Mouse (Mus musculus): ENCODE results near the gene Il6ra. TPM values are rescaled to one million over a fixed set of nuclear protein-coding genes. Genes with fewer than 3 reads are reported as not detected.

The Il6ra gene
- total and polyA plus RNA-seq, 2 experiments from 2014 or later, result 1.1 to 2.0 TPM

DNA sequence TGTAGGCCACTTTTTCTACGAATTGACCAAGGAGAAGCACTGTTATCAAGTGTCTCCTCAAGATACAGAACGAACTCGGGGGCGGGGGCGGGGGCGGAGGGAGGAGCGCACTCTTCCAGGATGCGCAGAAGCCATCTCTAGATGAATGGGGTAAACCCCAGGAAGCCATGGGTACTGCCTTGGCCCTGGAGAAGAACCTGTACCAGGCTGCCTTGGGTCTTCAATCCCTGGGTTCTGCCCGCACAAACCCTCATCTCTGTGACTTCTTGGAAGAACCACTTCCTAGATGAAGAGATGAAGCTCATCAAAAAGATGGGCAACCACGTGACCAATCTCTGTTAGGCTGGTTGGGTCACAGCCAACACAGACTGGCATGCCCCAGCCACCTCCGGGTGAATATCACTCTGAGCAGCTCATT lies 91.9 kb downstream of the Il6ra start:
- Histone ChIP-seq H3K4me3 (ENCODE audit: low read depth, low read length) (no peak overlapping the region), H3K4me1 (ENCODE audit: control insufficient read depth, insufficient read depth) (no peaks in the 10 kb centered on the region), H3K36me3 (replicated peaks; ENCODE audit: control insufficient read depth, insufficient read depth, low read length) (no peaks in the 10 kb centered on the region), H3K27me3 (ENCODE audit: control insufficient read depth, insufficient read depth, low read length) (no peaks in the 10 kb centered on the region), H3K27ac (ENCODE audit: low read depth) (no peak overlapping the region), H3K9me3 (replicated peaks; ENCODE audit: control insufficient read depth, low read length) (no peaks in the 10 kb centered on the region), H3K9ac (replicated peaks; ENCODE audit: low read depth, low read length) (no peak overlapping the region), H3K4me2 (ENCODE audit: low read depth, low read length) (no peak overlapping the region)
- 75% methylated on average over 11 of the region's 11 CpGs for WGBS
- ATAC-seq (ENCODE audit: insufficient read depth, low read depth) (no peak), DNase-seq (ENCODE audit: low spot score) (no peak)
- TF ChIP-seq CTCF (IDR thresholded peaks at IDR 0.05; ENCODE audit: low read depth), result no peak
- TF ChIP-seq EP300 (IDR thresholded peaks at IDR 0.05; ENCODE audit: low read depth), result no peak

DNA sequence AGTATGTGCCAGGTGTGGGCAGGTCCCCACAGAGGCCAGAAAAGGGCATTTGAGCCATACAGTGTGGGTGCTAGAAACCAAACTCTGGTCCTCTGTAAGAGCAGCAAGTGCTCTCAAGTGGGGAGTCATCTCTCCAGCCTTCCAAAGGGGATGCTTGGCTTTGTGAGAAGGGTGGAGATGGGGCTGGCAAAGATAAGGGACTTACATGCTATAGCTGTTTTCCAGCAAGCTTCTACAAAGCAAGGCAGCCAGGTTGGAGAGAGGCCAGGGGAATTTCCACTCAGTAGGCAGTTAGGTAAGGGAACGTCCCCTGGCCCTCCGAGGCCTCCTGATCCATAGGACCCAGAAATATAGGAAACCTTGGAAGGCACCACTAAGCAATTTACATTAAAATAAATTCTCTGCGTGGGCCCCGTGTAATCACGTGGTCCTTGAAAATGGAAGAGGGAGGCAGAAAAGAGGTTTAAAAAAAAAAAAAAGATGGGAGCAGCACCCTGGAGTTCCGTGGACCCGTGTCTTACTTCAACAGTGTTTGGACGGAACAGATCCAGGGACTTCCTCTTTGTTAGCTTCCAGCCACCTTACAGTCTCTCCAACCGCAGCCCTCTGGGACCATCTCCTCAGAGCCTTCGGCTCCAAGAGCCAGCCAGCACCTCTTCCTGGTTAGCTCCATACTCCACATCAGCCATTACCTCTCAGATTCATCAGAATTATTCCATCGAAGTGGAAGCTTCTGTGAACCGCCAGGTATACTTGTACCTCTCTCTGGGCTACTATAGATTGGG lies 92.5 kb downstream of the Il6ra start:
- 74% methylated on average over 12 of the region's 12 CpGs for WGBS
- Histone ChIP-seq H3K4me2 (ENCODE audit: low read depth, low read length) (no peak overlapping the region), H3K27me3 (ENCODE audit: control insufficient read depth, insufficient read depth, low read length) (no peaks in the 10 kb centered on the region), H3K9me3 (replicated peaks; ENCODE audit: control insufficient read depth, low read length) (no peaks in the 10 kb centered on the region), H3K4me1 (ENCODE audit: control insufficient read depth, insufficient read depth) (no peaks in the 10 kb centered on the region), H3K27ac (ENCODE audit: low read depth) (no peak overlapping the region), H3K4me3 (ENCODE audit: low read depth, low read length) (no peak overlapping the region), H3K36me3 (replicated peaks; ENCODE audit: control insufficient read depth, insufficient read depth, low read length) (no peaks in the 10 kb centered on the region), H3K9ac (replicated peaks; ENCODE audit: low read depth, low read length) (no peak overlapping the region)
- TF ChIP-seq CTCF (IDR thresholded peaks at IDR 0.05; ENCODE audit: low read depth), result no peak
- TF ChIP-seq EP300 (IDR thresholded peaks at IDR 0.05; ENCODE audit: low read depth), result no peak
- ATAC-seq (ENCODE audit: insufficient read depth, low read depth) (no peak), DNase-seq (ENCODE audit: low spot score) (no peak)

DNA sequence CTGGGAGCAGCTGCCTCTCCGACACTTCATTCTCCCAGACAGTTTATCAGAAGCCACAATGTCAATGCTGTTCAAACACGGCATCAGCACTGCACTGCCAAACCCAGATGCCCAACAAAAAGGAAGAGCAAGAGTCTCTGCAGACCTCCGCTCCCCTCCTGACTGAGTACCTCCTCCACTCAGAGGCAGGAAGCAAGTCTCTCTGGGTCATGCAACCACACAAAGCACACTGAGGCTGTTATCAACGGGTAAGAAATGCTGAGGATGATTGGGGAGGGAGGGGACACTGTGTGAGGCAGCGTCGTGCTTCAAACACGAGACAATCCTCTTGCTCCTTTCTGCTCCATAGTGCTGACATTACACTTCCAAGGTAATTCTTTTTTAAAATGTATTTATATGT lies 93.1 kb downstream of the Il6ra start:
- DNase-seq (ENCODE audit: low spot score), result no peak
- H3K36me3 ChIP-seq (replicated peaks; ENCODE audit: control insufficient read depth, insufficient read depth, low read length), result no peaks in the 10 kb centered on the region

GRCm38 (mm10) chr3:89818605-89819004 lies 94.4 kb downstream of the Il6ra start:
- H3K36me3 ChIP-seq (replicated peaks; ENCODE audit: control insufficient read depth, insufficient read depth, low read length), result no peaks in the 10 kb centered on the region
- DNase-seq (ENCODE audit: low spot score) (no peak), ATAC-seq (ENCODE audit: insufficient read depth, low read depth) (no peak)
- no peak for TF ChIP-seq CTCF (IDR thresholded peaks at IDR 0.05; ENCODE audit: low read depth)
- TF ChIP-seq EP300 (IDR thresholded peaks at IDR 0.05; ENCODE audit: low read depth), result no peak
- H3K27ac ChIP-seq (ENCODE audit: low read depth), result no peak overlapping the region
- H3K9ac ChIP-seq (replicated peaks; ENCODE audit: low read depth, low read length), result no peak overlapping the region
- 61% methylated on average over 3 of the region's 3 CpGs for WGBS
- no peak overlapping the region for H3K4me2 ChIP-seq (ENCODE audit: low read depth, low read length)
- H3K4me3 ChIP-seq (ENCODE audit: low read depth, low read length), result no peak overlapping the region
- H3K9me3 ChIP-seq (replicated peaks; ENCODE audit: control insufficient read depth, low read length), result no peaks in the 10 kb centered on the region
- H3K4me1 ChIP-seq (ENCODE audit: control insufficient read depth, insufficient read depth), result no peaks in the 10 kb centered on the region
- H3K27me3 ChIP-seq (ENCODE audit: control insufficient read depth, insufficient read depth, low read length), result no peaks in the 10 kb centered on the region

More for the DNA sequence above, 93.1 kb downstream of the Il6ra start:
- no peaks in the 10 kb centered on the region for H3K4me1 ChIP-seq (ENCODE audit: control insufficient read depth, insufficient read depth)
- no peak overlapping the region for H3K4me3 ChIP-seq (ENCODE audit: low read depth, low read length)
- no peaks in the 10 kb centered on the region for H3K9me3 ChIP-seq (replicated peaks; ENCODE audit: control insufficient read depth, low read length)
- no peaks in the 10 kb centered on the region for H3K27me3 ChIP-seq (ENCODE audit: control insufficient read depth, insufficient read depth, low read length)
- no peak overlapping the region for H3K27ac ChIP-seq (ENCODE audit: low read depth)
- TF ChIP-seq CTCF (IDR thresholded peaks at IDR 0.05; ENCODE audit: low read depth) (no peak), EP300 (IDR thresholded peaks at IDR 0.05; ENCODE audit: low read depth) (no peak)
- H3K9ac ChIP-seq (replicated peaks; ENCODE audit: low read depth, low read length), result no peak overlapping the region
- ATAC-seq (ENCODE audit: insufficient read depth, low read depth), result no peak
- WGBS, result 35% methylated on average over 7 of the region's 7 CpGs
- no peak overlapping the region for H3K4me2 ChIP-seq (ENCODE audit: low read depth, low read length)

DNA sequence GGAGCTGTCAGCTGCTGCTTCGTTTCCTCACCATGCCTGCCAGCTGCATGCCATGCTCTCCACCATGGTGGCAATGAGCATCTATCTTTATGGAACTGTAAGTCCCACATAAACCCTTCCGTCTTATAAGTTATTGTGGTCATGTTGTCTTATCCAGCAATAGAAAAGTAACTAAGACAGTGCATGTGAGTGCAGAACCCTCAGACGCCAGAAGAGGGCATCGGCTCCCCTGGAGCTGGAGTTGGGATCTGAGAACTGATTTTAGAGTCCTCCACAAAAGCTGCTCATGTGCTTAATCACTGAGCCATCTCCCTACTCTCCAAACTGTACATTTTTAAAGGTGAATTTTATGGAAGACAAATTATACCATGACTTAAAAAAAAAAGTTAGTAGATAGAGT lies 95.9 kb downstream of the Il6ra start:
- DNase-seq (ENCODE audit: low spot score) (no peak), ATAC-seq (ENCODE audit: insufficient read depth, low read depth) (no peak)
- no peaks in the 10 kb centered on the region for H3K4me1 ChIP-seq (ENCODE audit: control insufficient read depth, insufficient read depth)
- no peaks in the 10 kb centered on the region for H3K27me3 ChIP-seq (ENCODE audit: control insufficient read depth, insufficient read depth, low read length)
- no peak overlapping the region for H3K4me3 ChIP-seq (ENCODE audit: low read depth, low read length)
- no peak overlapping the region for H3K4me2 ChIP-seq (ENCODE audit: low read depth, low read length)
- 53% methylated on average over 4 of the region's 4 CpGs for WGBS
- H3K9me3 ChIP-seq (replicated peaks; ENCODE audit: control insufficient read depth, low read length), result no peaks in the 10 kb centered on the region
- TF ChIP-seq EP300 (IDR thresholded peaks at IDR 0.05; ENCODE audit: low read depth), result no peak
- TF ChIP-seq CTCF (IDR thresholded peaks at IDR 0.05; ENCODE audit: low read depth), result peak; percentile 42
- no peaks in the 10 kb centered on the region for H3K36me3 ChIP-seq (replicated peaks; ENCODE audit: control insufficient read depth, insufficient read depth, low read length)
- H3K27ac ChIP-seq (ENCODE audit: low read depth), result no peak overlapping the region
- H3K9ac ChIP-seq (replicated peaks; ENCODE audit: low read depth, low read length), result no peak overlapping the region

Other genes with a start within 250 kb of the Il6ra start
- gene Adar, start 198.2 kb downstream of the Il6ra start, total RNA-seq (2014; rRNA removed; ENCODE audit: low replicate concordance), result 19.2 and 36.7 TPM in 2 replicates
- 3.8 and 4.4 TPM in 2 replicates for gene Adar, start 198.2 kb downstream of the Il6ra start, polyA plus RNA-seq (2015; fragmentation: Nextera tagmentation; extraction: Ambion mirVana)
- gene Chrnb2, start 148.6 kb downstream of the Il6ra start, total RNA-seq (2014; rRNA removed; ENCODE audit: low replicate concordance), result 0.11 and 0.15 TPM in 2 replicates
- 0.11 and 0.20 TPM in 2 replicates for gene Chrnb2, start 148.6 kb downstream of the Il6ra start, polyA plus RNA-seq (2015; fragmentation: Nextera tagmentation; extraction: Ambion mirVana)
- 36.7 and 80.1 TPM in 2 replicates for gene Ube2q1, start 139.6 kb downstream of the Il6ra start, total RNA-seq (2014; rRNA removed; ENCODE audit: low replicate concordance)
- gene Ube2q1, start 139.6 kb downstream of the Il6ra start, polyA plus RNA-seq (2015; fragmentation: Nextera tagmentation; extraction: Ambion mirVana), result 4.7 and 5.5 TPM in 2 replicates
- gene She, start 81.8 kb downstream of the Il6ra start, total RNA-seq (2014; rRNA removed; ENCODE audit: low replicate concordance), result 11.9 and 14.1 TPM in 2 replicates
- 4.0 and 4.6 TPM in 2 replicates for gene She, start 81.8 kb downstream of the Il6ra start, polyA plus RNA-seq (2015; fragmentation: Nextera tagmentation; extraction: Ambion mirVana)
- gene Atp8b2, start 50.3 kb upstream of the Il6ra start, total RNA-seq (2014; rRNA removed; ENCODE audit: low replicate concordance), result 38.9 and 52.4 TPM in 2 replicates
- gene Atp8b2, start 50.3 kb upstream of the Il6ra start, polyA plus RNA-seq (2015; fragmentation: Nextera tagmentation; extraction: Ambion mirVana), result 4.5 and 5.2 TPM in 2 replicates
- 37.9 and 45.0 TPM in 2 replicates for gene Hax1, start 85.6 kb upstream of the Il6ra start, total RNA-seq (2014; rRNA removed; ENCODE audit: low replicate concordance)
- gene Hax1, start 85.6 kb upstream of the Il6ra start, polyA plus RNA-seq (2015; fragmentation: Nextera tagmentation; extraction: Ambion mirVana), result 64.2 and 70.3 TPM in 2 replicates
- 111 and 183 TPM in 2 replicates for gene 4933434E20Rik, start 138.4 kb upstream of the Il6ra start, total RNA-seq (2014; rRNA removed; ENCODE audit: low replicate concordance)
- gene 4933434E20Rik, start 138.4 kb upstream of the Il6ra start, polyA plus RNA-seq (2015; fragmentation: Nextera tagmentation; extraction: Ambion mirVana), result 151 and 165 TPM in 2 replicates
- 64.2 and 69.7 TPM in 2 replicates for gene Ubap2l, start 139.4 kb upstream of the Il6ra start, total RNA-seq (2014; rRNA removed; ENCODE audit: low replicate concordance)
- gene Ubap2l, start 139.4 kb upstream of the Il6ra start, polyA plus RNA-seq (2015; fragmentation: Nextera tagmentation; extraction: Ambion mirVana), result 88.9 and 92.0 TPM in 2 replicates
- gene Tpm3, start 159.5 kb upstream of the Il6ra start, total RNA-seq (2014; rRNA removed; ENCODE audit: low replicate concordance), result 88.0 and 99.5 TPM in 2 replicates
- gene Tpm3, start 159.5 kb upstream of the Il6ra start, polyA plus RNA-seq (2015; fragmentation: Nextera tagmentation; extraction: Ambion mirVana), result 139 and 145 TPM in 2 replicates
- gene Nup210l, start 190.9 kb upstream of the Il6ra start, total RNA-seq (2014; rRNA removed; ENCODE audit: low replicate concordance), result 0.04 and 0.27 TPM in 2 replicates
- 0.04 TPM in 1 of 2 replicates, not detected in the other for gene Nup210l, start 190.9 kb upstream of the Il6ra start, polyA plus RNA-seq (2015; fragmentation: Nextera tagmentation; extraction: Ambion mirVana)